Mouse (Mus musculus) kidney, adult 9 months (tissue): ENCODE measurements around the gene Mup19.
A peak's percentile ranks its signal among the peaks of the same experiment; 100 is the strongest.
"Not testable (repeated sequence)": the region's sequence is repeated elsewhere in the genome, so short reads cannot be mapped to it uniquely, and the experiment has no call there.

Experiments
- DNase-seq: peaks from one replicate; pipeline ENCODE4 v3.0.0; 2022

Gene Mup19

DNA sequence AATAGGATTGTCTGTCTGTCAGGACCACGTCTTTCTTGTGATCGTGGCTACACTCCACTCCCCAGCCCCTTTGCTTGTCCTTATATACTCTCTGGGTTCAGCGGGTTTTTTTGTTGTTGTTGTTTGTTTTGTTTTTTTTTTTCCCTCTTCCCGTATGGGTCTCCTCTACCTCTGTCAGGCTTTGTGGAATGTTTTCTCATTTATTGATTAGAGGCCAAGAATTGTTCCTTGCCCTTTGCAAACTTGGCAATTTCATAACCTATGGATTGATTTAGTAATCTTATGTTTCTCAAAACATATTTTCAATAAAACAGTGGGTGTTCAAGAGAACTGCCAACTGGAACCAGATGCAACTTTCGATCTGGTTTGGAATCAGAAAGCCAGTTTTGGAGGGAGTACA lies at the start of gene Mup19:
Gene Mup19 (minus strand): TSS at position 101 of the 400 bp plus-strand sequence.
- not testable (repeated sequence) for DNase-seq

- peak; percentile 56 for DNase-seq
These were observed 47.1 kb upstream of the Mup19 start for GRCm38 (mm10) chr4:61829211-61829610.

DNA sequence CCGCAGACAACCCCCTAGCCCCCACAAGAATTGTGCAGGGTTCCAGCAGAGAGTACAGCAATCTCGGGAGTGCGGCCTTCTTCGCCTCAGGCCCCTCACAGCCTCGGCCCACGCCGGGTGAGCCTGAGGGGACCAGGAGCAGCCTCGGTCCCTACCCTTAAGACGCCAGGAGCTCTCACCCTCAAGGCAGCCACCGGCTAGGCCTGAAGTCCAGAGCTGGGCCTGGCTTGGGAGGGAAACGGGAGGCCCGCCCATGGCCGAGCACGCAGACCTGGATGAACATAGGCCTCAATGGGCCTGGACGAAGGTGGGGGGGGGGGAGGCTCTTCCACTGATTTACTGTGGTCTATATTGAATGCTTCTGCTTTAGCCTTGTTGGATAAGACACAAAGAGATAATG lies 41.1 kb upstream of the Mup19 start:
- no peak for DNase-seq

- peak; percentile 80 for DNase-seq
These were observed 40.5 kb upstream of the Mup19 start for GRCm38 (mm10) chr4:61822541-61822940.

DNA sequence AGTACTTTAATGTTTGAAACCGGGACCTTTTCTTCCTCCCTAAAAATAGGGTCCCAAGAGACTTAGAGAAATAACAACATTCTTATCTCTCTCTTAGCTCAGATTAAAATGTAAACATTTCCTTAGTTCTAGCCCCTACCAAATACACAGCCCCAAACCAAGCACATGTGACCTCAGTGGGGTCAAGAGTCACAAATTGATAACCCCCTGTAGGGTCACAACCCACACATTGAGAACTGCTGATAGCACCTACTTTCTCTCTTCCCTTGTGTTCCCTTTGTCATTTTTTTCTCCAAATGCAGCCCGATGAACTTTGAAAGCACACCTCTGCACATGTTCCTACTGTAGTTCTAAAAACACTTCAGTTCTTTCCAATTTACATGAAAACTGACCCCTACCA lies 33.5 kb upstream of the Mup19 start:
- DNase-seq: no peak

GRCm38 (mm10) chr4:61813435-61813834 lies 31.4 kb upstream of the Mup19 start:
- DNase-seq: no peak

DNA sequence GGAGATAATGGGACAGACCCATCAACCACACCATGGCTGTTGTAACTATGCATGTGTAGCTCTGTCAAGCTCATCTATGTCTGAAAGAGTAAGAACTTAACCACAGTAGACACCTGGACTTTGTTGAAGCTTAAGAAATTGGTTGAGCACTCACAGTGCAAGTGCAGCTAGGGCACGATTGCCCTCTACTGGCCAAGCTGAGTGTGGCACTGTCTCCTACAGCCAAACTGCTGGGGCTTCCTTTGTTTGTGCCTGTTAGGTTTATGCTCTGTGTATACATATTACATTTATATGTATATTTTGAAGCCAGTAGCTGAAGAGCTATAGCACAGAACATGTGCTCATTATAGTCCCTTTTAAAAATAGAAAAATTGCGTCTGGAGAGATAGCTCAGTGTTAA lies 29.1 kb upstream of the Mup19 start:
- peak; percentile 81 for DNase-seq

DNA sequence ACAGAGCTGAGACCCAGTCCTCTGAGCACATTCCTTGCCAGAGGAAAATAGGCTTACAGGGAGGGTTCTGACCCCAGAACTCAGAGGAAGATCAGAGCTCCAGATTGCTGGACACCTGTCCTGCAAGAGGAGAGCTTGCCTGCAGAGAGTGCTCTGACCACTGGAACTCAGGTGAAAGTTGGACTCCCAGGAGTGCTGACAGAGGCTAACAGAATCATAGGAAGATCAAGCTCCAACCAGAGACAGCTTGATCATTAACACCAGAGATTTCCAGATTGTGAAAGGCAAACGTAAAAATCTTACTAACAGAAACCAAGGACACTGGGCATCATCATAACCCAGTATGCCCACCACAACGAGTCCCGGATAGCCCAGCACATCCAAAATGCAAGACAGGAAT lies 26.9 kb upstream of the Mup19 start:
- peak; percentile 86 for DNase-seq

GRCm38 (mm10) chr4:61789699-61790098 lies 7.6 kb upstream of the Mup19 start:
- DNase-seq: not testable (repeated sequence)

GRCm38 (mm10) chr4:61784231-61784630 lies 2.2 kb upstream of the Mup19 start:
- not testable (repeated sequence) for DNase-seq
